Mouse (Mus musculus): ENCODE measurements around the gene Ly6g5b.

Ly6g5b gene

GRCm38 (mm10) chr17:35115046-35116019, at the start of gene Ly6g5b:
Gene Ly6g5b (minus strand): TSS chr17:35115428.
- DNase-seq (ENCODE audit: low read depth, low spot score), result peak; percentile 72

GRCm38 (mm10) chr17:35164218-35164567, 49.0 kb upstream of the Ly6g5b start:
- DNase-seq (ENCODE audit: low read depth, low spot score), result no peak

DNA sequence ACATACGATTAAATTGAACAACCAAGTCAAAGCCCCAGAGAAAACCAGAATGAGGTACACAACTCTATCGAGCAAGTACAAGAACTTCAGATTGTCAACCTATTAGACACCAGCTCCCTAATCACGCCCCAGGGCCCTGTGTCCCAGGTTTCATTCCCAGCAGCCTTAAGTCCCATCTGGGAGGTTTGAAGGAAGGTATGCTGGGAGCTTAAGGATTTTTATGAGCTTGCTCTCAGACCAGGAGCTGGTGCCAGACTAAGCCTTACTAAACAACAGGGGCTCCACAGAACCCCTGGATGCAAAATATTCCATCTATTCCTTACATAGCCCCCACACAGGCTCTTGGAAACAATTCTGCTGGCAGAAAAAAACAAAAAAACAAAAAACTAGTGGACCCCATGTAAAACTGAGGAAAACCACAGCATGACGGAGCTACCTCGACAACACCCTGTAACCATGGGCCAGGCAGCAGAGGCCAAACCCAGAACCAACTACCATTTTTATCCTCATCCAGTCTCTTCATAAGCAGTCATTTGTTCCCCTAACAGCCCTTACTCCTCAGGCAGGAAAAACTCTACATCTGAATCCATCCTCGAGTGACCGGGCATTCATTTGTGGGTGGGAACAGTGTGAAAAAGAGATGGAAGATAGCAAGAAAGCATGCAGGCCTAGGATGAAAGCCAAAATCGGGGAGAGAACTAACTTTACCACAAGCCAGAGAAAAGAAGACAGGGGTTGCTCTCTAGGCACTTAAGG, 48.3 kb upstream of the Ly6g5b start:
- peak; percentile 26 for DNase-seq (ENCODE audit: low read depth, low spot score)

DNA sequence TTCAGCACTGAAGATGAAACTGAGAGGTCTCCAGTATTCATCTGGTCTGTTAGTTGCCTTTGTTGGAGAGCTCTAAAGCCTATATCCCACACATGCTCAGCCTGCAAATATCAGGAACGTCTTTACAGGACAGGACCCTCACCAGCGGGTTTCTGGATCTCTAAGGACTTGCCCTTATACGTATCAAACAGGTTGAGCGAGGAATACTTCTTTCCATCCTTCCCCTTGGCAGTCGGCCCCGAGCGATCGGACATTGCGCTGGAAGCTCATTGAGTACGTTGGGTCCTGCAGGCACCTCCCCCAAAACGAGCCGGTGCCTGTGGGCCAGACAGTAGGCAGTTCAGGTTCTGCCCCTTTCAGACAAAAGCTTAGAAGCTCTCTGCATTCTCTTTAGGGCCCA, 47.5 kb upstream of the Ly6g5b start:
- DNase-seq (ENCODE audit: low read depth, low spot score), result no peak

- no peak for DNase-seq (ENCODE audit: low read depth, low spot score)
These were observed 46.9 kb upstream of the Ly6g5b start for GRCm38 (mm10) chr17:35162121-35162520.

DNA sequence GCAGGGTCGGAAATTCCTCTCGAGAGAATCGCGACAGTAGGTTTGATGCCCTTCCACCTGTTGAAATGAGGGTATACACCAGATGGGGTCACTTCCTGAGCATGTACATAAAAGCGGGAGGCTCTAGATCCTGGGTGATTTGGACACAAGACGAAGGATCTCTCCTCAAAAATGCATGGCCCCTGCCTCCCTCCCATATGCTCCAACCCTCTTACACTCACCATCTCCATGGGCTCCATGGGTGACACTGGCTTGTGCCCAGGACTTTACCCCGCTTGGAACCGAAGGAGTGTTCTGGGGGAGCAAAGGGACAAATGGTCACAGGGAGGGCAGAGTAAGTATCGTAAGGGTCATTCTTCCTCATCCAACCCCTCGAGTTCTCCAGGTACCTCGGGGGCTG, 46.2 kb upstream of the Ly6g5b start:
- DNase-seq (ENCODE audit: low read depth, low spot score), result no peak

GRCm38 (mm10) chr17:35159638-35160037, 44.4 kb upstream of the Ly6g5b start:
- DNase-seq (ENCODE audit: low read depth, low spot score), result no peak

DNA sequence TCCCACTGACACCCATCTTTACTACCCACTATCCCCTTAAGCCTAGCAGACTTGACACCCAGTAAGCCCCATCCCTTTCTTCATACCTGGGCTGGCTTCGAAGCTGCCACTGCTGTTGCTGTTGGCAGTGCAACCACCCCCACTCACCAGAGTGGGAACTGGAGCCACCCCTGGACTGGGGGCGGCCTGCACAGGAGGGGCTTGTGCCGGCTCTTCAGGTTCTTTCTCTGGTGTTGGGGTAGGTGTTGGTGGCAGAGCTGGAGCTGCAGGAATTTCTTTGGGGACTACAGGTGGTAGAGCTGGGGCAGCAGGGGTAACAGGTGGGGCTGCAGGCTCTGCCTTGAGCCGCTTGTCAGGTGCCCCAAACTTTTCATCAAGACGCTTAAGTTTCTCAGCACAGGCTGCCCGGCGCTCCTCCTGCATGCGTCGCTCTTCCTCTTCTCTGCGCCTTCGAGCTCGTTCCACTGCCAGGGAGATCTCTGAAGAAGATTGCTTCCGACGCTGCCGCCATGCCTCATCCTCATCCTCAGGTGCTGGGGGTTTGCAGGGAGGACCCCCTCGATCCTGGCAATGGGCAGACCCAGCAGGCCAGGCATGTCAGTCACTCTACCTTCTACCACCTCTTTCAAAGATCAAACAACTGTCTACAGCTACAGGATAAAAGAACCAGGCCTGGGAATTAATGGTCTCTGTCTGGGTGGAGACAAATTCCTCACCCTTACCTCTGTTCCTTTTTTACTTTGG, 43.8 kb upstream of the Ly6g5b start:
- DNase-seq (ENCODE audit: low read depth, low spot score), result no peak

DNA sequence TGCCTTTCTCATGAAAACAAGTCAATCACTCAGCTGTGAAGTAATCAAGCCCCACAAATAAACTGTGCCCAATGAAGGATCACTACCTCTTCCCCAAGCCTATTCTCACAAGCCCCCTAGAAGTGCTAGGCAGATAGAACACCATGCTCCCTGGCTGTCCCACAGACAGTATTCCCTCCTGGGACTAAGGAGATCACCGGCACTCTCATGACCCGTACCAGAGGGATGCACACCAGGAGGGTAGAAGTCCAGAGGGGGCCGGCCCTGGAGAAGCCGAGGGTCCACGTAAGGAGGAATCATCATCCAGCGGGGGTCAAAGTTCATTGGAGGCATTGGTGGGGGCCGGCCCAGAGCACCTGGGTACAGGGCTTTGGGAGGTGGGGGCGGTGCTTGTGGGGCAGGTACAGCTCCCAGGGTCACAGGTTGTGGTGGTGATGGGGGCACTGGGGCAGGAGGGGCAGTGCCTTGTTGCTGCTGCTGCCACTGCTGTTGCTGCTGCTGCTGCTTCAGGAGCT, 42.5 kb upstream of the Ly6g5b start:
- no peak for DNase-seq (ENCODE audit: low read depth, low spot score)

GRCm38 (mm10) chr17:35157254-35157653, 42.0 kb upstream of the Ly6g5b start:
- no peak for DNase-seq (ENCODE audit: low read depth, low spot score)

- no peak for DNase-seq (ENCODE audit: low read depth, low spot score)
These were observed 41.4 kb upstream of the Ly6g5b start for GRCm38 (mm10) chr17:35156461-35157200.

GRCm38 (mm10) chr17:35155451-35155850, 40.2 kb upstream of the Ly6g5b start:
- no peak for DNase-seq (ENCODE audit: low read depth, low spot score)

DNA sequence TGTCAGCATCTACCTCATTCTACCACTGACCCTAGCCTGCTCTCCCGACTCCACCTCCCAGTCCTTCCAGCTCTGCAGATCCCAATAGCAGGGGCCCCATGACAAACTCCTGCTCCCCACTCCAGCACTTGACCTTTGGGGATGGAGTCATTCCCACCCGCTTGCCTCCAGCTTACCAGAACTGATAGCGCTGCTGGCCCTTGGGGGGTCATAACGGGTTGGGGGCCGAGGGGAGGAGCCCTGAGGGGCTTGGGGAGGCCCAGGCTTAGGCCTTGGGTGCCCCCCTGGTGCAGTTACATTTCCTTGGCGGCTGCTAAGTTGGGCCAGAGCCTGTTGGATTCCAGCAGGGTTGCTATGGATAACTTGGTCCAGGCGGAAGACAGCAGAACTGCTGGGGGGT, 39.4 kb upstream of the Ly6g5b start:
- DNase-seq (ENCODE audit: low read depth, low spot score), result no peak

DNA sequence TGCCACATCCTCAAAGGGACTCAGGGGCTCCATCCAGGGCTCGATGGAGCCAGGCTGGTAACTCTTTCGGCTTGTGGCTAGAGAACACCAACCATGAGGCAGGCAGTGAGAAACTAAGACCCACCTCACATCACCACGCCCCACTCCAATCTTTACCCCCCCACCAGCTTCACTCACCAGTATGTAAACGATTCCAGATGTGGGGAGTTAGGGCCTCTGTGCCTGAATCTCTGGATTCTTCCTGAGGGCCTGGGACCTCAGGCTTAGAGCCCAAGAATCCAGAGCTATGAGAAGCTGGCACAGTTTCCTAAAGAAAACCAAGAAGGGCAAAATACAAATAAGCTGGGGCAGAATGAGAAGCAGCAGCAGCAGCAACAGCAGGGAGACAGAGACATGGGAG, 38.7 kb upstream of the Ly6g5b start:
- no peak for DNase-seq (ENCODE audit: low read depth, low spot score)

DNA sequence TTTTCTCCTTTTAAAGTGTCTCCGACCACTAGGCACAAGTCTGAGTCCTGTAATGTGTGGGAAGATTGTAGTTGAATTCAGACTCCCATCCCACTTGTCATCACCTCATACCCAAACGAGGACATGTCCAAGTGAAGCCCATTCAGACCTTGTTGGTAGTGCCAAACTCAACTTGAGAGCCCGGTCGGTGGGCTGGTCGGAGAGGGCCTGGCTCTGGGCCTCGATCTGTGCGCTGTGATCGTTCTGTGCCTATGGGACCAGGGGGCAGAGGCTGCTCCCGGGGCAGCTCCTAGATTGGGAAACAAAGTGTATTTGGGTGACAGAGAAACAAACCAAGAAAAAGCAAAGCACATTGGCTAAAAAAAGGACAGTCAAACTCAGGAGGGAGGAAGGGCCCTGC, 37.8 kb upstream of the Ly6g5b start:
- no peak for DNase-seq (ENCODE audit: low read depth, low spot score)

DNA sequence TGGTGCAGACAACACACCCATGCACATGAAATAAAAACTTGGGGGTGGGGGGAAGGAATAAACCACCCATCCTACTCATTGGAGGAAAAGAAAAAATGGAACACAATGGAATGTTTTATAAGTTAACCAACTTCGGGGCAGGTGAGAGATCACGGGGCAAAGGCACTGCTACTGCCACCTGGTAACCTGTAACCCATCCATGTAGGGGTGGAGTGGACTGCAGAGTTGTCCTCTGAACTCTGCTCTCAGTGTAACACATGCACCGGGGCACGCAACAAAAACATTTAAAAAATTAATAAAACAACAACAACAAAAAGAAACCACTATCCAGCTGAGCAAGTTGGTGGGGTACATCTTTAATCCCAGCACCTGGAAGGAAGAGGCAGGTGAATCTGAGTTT, 36.9 kb upstream of the Ly6g5b start:
- no peak for DNase-seq (ENCODE audit: low read depth, low spot score)

GRCm38 (mm10) chr17:35147922-35148639, 32.9 kb upstream of the Ly6g5b start:
- DNase-seq (ENCODE audit: low read depth, low spot score), result no peak

DNA sequence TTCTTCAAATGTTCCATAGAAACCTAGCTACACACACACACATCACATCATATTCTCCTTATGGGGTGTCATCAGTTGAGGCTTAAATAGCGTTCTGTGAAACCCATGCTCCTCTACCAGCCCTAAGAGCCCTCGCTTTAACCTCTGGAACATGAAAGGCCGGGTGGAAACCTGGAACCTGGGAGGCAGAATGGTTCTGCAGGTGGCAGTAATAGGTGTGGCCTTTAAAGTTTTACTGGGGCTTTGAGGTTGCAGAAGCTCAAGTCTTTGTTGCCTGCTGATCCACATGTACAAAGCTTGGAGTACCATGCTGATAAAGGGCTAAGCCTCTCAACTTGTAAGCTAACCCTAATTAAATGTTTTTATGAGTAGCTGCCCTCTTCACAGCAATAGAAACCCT, 32.1 kb upstream of the Ly6g5b start:
- DNase-seq (ENCODE audit: low read depth, low spot score), result no peak

DNA sequence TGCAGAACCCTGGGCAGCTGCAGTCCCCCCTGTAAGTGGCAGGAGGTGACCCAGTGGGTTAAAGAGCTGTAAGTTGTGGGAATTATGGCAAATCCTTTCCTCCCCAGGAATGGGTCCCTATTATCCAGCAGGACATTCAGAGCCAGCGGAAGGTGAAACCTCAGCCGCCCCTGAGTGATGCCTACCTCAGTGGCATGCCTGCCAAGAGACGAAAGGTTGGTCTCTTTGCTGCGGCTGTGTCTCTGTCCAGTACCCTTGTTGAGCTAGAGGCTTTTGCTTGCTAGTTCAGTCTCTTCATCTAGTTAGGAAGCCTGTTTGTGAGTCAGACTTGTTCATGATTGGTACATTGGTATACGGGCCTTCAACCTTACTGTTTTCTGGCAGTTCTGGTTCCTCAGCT, 30.9 kb upstream of the Ly6g5b start:
- no peak for DNase-seq (ENCODE audit: low read depth, low spot score)

DNA sequence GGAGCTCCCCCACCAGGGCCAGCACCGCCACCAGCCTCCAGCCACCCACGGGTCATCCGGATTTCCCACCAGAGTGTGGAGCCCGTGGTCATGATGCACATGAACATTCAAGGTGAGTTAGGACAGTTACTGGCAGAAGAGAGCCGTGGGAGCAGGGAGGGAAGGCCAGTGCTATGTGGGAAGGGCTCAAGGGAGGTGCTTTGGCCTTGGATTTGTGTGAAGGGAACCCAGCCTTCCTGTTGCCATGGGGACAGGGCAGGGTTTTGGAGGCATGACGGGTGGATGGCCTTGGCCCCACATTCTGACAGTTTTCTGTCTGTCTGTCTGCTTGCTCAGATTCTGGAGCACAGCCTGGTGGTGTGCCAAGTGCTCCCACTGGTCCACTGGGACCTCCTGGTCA, 26.7 kb upstream of the Ly6g5b start:
- DNase-seq (ENCODE audit: low read depth, low spot score), result no peak
